Mouse (Mus musculus): Measurements from ENCODE around the gene Flrt1.
A peak's percentile ranks its signal among the peaks of the same experiment; 100 is the strongest.

Flrt1 gene

GRCm38 (mm10) chr19:7105544-7105943 lies at the start of gene Flrt1:
Flrt1 (minus strand) TSS chr19:7105729.
- DNase-seq (ENCODE audit: low spot score in 2 of 2), result no peak

- DNase-seq (ENCODE audit: low spot score in 2 of 2), result no peak
Observed at GRCm38 (mm10) chr19:7155196-7155595, 49.7 kb upstream of the Flrt1 start.

- DNase-seq (ENCODE audit: low spot score in 2 of 2), result no peak
Observed at GRCm38 (mm10) chr19:7153232-7153631, 47.7 kb upstream of the Flrt1 start.

- no peak for DNase-seq (ENCODE audit: low spot score in 2 of 2)
Observed at GRCm38 (mm10) chr19:7151927-7152653, 46.6 kb upstream of the Flrt1 start.

- DNase-seq (ENCODE audit: low spot score in 2 of 2), result no peak
Observed at GRCm38 (mm10) chr19:7151300-7151926, 45.9 kb upstream of the Flrt1 start.

GRCm38 (mm10) chr19:7149158-7149685 lies 43.7 kb upstream of the Flrt1 start:
- DNase-seq (ENCODE audit: low spot score in 2 of 2), result no peak

- DNase-seq (ENCODE audit: low spot score in 2 of 2), result no peak
Observed at GRCm38 (mm10) chr19:7148541-7149085, 43.1 kb upstream of the Flrt1 start.

GRCm38 (mm10) chr19:7148096-7148495 lies 42.6 kb upstream of the Flrt1 start:
- no peak for DNase-seq (ENCODE audit: low spot score in 2 of 2)

- DNase-seq (ENCODE audit: low spot score in 2 of 2), result no peak
Observed at GRCm38 (mm10) chr19:7146376-7146775, 40.8 kb upstream of the Flrt1 start.

GRCm38 (mm10) chr19:7144458-7144857 lies 38.9 kb upstream of the Flrt1 start:
- no peak for DNase-seq (ENCODE audit: low spot score in 2 of 2)

GRCm38 (mm10) chr19:7143854-7144253 lies 38.3 kb upstream of the Flrt1 start:
- DNase-seq (ENCODE audit: low spot score in 2 of 2), result peak in 1 of 2 experiments; percentile 26

GRCm38 (mm10) chr19:7142207-7142915 lies 36.8 kb upstream of the Flrt1 start:
- no peak for DNase-seq (ENCODE audit: low spot score in 2 of 2)

- DNase-seq (ENCODE audit: low spot score in 2 of 2), result no peak
Observed at GRCm38 (mm10) chr19:7140856-7141421, 35.4 kb upstream of the Flrt1 start.

- no peak for DNase-seq (ENCODE audit: low spot score in 2 of 2)
Observed at GRCm38 (mm10) chr19:7140373-7140772, 34.8 kb upstream of the Flrt1 start.

- no peak for DNase-seq (ENCODE audit: low spot score in 2 of 2)
Observed at GRCm38 (mm10) chr19:7139321-7139720, 33.8 kb upstream of the Flrt1 start.

GRCm38 (mm10) chr19:7138327-7138726 lies 32.8 kb upstream of the Flrt1 start:
- no peak for DNase-seq (ENCODE audit: low spot score in 2 of 2)

- no peak for DNase-seq (ENCODE audit: low spot score in 2 of 2)
Observed at GRCm38 (mm10) chr19:7136714-7137498, 31.4 kb upstream of the Flrt1 start.

GRCm38 (mm10) chr19:7136016-7136415 lies 30.5 kb upstream of the Flrt1 start:
- DNase-seq (ENCODE audit: low spot score in 2 of 2), result no peak

GRCm38 (mm10) chr19:7135525-7135924 lies 30.0 kb upstream of the Flrt1 start:
- DNase-seq (ENCODE audit: low spot score in 2 of 2), result no peak

- DNase-seq (ENCODE audit: low spot score in 2 of 2), result no peak
Observed at GRCm38 (mm10) chr19:7134631-7135091, 29.1 kb upstream of the Flrt1 start.

- no peak for DNase-seq (ENCODE audit: low spot score in 2 of 2)
Observed at GRCm38 (mm10) chr19:7133436-7133835, 27.9 kb upstream of the Flrt1 start.

Measured in natural killer cell, adult 2 months (primary cell).